Mouse (Mus musculus) retina, postnatal 7 days (tissue): ENCODE measurements at regions not wholly inside any gene's neighbourhood (a gene's known extent, or its start where the extent isn't known, plus 50 kb on each side); places are given as distances from the start of the nearest gene placed in this dataset.

Experiments used
- DNase-seq: peaks from one replicate; pipeline ENCODE4 v3.0.0-alpha.2; 2012; ENCODE audit warnings: low read depth, low spot score

DNA sequence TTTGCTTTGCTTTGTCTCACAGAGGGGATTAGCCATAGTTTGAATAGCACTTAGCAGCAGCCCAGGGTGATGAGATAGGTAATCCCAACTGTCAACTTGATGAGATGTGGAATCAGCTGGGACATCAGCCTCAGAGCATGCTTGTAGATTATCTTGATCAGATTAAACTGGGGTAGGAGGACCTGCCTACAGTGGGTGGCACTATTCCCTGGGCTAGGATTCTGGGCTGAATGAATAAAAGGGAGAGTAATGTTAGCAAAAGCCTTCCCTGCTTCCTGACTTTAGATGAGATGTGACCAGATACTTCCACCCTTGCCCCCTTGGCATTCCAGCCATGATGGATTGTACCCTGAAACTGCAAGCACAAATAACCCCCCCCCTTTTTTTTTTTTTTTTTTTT, 198.0 kb upstream of the Klf3 start:
- DNase-seq, result no peak

DNA sequence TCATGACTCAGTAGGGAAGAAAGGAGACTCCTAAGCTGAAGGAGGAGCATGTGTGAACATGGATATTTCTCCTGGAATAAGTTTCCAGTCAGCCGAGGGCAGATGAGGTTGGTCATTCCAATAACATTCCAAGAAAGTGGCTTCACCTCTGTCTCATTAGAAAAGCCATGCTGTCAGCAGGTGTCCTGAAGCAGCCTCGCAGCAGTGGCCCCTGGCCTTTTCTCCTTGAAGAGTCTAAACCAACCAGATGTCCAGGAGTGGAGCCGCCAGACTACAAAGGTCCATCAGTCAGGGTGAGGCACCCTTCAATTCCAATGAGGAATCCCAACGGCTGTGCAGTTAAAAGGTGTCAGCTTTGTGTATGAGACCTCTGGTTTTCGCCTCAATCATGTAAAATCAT, 197.2 kb upstream of the Klf3 start:
- no peak for DNase-seq

DNA sequence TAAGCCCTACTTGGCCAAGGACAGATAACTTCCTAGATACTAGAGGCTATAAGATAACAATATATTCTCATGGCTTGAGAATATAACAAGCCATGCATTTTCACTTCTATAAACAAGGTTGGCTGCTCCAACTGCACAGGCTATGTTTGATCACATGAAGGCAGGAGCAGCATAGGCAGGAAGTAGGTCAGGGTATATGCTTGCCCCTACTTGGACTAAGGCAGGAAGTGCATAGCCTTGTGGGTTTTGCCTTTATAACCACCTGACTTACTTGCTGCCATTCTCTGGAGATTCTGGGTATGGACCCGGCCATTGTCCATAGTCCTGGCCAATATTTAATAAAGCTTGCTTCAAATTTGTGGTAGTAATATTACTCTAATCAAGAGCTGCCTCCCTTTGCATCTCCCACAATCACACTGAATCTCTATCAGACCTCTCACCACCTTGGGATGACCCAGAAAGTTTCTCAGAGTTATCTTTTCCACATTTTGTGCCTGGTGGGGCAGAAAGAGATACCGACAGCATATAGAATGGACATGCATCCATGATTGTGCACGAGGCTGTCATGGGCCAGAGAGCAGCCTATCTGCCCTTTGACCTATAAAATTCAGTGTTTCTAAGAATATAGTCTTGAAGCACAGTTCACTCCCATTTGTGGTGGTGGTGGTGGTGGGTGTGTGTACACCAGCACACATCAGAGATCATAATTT, 193.7 kb upstream of the Klf3 start:
- DNase-seq, result no peak

DNA sequence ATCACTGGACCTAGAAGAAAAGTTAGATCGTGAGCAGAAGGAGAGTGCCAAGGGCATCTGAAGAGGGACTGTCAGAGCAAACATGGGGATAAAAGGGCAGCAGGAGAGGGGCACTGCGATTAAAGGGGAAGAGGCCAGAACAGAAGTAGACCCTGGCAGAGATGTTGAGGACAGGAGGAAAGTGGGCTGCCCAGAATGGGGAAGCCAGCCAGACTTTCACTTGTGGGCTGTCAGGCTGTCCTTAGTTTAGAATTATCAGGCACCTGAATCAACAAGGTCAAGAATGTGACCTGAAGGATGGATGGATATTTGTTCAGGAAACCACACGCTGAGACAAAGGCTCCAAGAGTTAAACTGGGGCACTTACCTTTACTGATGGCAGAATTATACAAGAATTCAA, 193.0 kb upstream of the Klf3 start:
- no peak for DNase-seq

DNA sequence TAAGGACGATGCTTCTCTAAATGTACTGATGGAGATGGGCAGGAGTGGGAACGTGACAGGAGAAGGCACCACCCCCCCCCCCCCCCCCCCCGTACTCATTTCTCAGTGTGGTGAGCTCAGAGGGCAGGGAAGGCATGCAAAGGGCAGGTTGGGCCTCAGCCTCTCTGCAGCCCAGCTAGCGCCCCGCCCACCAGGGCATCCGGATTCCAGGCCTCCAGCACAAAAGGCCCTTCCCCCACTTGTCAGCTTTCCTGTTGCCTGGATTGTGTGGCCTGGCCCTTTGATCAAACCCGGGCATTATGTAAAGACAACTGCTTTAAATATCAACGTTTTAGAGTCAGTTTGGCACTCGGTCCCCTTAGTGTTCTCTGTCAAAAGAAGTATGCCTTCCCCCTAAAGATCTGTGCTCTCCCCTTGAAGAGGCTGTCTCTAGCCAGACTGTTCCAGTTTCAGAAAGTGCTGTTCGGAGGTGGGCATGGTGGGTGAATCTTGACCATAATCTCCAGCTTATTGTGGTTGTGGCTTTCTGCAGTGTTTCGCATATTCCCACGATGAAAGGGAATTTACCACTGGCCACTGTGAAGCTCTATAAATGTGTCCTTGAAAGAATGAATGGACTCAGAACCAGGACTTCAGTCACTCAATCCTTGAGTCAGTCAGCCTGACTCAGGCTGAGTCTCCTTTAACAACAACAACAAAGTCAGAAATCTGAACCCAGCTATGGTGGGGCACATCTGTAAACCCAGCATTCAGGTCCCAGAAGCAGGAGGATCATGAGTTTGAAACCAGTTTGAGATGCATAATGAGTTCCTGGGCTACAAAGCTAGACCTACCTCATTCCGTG, 192.4 kb upstream of the Klf3 start:
- DNase-seq, result peak; percentile 24

DNA sequence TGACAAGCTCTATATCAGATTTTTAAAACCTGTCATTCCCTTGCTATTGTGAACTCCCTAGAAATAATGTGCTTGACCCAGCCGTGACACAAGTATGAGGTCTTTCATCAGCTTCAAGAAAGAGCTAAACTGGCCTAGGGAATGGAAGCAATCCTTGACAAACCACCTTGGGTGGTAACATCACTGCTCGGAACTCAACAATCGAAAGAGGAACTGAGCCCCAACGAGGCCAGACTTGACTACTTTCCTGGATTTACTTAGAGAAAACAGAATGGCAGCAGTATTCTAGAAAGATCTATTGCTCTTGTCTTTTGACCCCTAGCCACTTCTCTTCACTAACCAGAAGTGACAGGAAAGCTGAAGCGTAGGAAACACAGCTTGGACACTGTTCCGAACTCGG, 191.2 kb upstream of the Klf3 start:
- DNase-seq, result no peak

DNA sequence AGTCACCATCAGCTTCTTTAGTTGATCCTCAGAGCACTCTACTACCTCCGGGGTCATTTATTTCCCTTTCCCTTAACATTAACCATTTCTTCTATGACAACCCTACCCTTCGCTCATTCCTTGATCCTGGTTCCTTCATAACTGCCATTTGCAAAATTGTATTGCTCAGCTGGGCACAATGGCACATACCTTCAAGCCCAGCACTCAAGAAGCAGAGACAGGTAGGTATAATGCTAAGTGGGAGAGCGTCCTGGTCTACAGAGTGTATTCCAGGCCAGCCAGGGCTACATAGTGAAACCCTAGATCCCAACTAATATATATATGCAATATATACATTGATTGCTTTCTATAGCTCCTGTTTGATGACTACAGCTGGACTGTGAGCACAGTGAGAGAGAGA, 189.5 kb upstream of the Klf3 start:
- no peak for DNase-seq

DNA sequence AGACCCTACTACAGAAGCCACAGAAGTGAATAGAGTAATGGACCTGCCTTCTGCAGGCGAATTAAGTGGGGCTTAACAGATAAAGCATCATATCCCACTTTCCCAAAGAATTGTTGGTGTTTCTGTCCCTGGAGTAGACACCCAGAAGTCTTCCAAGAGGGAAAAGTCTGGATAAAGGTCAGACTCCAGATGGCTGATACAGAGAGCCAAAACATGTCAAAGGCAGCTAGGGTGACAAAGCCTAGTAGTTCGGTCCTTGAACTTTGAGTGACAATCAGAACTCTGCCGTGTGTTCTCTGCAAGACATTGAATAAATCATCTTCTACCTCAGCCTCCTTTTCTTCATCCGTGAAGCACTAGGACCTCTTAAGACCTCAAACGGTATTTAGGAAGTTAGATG, 185.1 kb upstream of the Klf3 start:
- no peak for DNase-seq

DNA sequence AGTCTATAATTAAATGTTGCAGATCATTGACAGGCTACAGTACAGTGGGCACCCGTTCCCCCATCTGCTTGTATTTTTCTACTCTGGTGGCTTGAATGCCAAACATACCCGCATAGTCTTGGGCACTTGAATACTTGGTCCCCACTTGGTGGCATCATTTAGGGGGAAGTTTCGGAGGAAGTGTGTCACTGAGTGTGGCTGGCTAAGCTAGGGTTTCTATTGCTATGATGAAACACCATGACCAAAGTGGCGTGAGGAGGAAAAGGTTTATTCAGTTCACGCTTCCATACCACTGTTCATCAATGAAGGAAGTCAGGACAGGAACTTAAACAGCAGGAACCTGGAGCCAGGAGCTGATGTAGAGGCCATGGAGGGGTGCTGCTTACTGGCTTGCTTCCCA, 183.4 kb upstream of the Klf3 start:
- no peak for DNase-seq

DNA sequence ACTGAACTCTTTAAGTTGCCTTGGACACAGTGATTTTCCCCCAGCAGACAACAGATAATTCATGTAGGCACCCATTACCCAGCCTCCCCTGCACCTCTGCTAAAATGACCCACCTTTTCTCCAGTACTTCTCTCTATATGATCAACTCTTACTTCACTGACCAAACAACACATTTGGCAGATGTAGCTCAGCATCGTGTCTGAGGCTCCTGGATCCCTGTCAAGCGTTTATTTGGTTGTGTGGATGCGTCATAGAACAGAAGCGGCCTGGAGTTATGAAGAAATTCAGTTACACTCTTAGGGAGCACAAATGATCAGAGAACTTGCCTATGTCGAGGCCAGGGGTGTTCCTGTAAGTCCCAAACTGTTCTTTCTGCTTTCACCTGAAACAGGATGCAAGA, 182.5 kb upstream of the Klf3 start:
- DNase-seq, result no peak

DNA sequence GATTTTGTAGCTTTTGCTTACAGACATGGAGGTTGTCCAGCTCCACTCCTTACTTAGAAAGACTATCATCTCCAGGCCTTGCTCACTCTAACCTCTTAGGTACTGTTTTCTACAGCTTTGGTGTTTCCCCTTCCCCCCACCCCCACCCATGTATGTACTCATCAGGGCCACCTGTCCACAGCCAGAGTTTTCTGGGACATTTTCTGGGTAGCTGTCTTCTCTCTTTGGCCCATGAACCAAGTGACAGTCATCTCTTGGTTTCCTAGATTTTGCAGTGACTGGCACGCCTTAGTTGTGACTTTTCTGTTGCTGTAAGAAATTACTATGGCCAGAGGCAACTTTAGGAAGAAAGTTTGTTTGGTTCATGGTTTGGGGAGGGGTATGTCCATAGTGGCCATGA, 181.8 kb upstream of the Klf3 start:
- no peak for DNase-seq

DNA sequence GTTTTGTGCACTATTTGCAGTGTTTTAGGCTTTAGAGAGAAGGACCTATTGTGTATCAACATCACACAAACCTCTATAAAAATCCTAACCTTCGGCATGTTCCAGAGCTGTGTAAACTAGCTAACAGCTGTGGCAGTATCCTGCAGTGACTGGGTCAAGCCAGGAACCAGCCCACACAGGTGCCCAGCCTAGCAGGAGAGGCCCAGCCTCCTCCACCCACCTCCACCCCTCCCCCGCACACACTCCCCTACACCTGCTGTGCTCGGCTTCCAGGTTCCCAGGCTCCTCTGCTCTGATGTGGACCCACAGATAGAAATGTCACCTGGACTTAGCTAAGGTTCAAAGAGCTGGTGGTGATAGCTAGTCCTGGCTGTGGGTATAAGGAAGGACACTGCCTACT, 179.5 kb upstream of the Klf3 start:
- no peak for DNase-seq

DNA sequence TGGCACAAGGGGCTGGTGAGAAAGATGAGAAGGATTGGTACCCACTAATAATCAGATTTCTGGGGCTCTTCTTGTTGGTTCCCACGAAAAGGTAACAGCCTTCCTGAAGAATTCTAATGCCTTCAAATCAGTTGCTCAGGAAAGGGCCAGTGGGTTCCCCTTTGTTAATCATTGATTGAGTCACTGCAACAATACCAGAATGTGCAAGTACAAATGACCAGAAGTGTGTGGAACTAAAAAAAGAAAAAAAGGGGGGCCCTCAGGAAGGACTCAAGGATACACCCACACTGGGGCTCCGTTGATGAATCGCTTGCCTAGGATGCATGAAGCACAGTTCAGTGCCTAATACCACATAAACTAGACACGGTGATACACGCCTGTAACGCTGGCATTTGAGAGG, 179.0 kb upstream of the Klf3 start:
- DNase-seq, result no peak

DNA sequence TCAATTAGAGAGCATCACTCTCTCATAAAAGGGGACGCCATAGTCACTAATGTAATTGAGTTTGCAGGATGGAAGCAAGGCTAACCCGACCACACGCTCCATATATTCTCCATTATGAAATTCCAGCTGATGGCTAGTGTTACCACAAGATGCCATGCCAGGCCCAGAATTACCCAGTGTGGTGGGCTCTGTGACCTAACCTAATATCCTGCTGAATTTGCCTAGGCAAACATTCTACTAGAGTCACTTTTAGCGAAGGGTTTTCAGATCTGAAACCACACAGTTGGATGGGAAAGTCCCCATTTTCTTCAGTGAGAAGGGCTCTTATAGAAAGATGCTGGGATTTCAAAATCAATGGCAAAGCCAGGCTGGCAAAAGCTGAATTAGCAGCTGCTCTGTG, 177.8 kb upstream of the Klf3 start:
- no peak for DNase-seq

DNA sequence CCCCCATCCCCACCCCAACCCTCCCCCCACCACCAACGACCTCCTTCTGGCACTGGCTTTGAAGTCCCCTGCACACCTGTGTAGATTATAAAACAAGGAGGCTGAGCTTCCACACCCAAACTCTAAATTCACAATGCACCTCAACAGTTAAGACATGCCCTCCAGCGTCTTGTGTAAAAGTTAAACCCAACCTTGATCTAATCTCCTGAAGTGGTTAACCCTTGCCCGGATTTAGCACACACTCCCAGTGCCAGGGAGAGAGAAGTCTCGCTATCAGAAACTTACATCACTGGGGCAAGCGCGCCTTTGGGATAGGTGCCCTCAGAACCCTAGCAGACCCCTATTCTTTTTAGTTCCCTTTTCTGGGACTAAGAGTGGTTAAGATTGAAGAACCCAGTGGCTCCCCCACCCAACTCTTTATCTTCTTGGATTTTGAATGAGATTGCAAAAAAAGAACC, 177.3 kb upstream of the Klf3 start:
- no peak for DNase-seq

DNA sequence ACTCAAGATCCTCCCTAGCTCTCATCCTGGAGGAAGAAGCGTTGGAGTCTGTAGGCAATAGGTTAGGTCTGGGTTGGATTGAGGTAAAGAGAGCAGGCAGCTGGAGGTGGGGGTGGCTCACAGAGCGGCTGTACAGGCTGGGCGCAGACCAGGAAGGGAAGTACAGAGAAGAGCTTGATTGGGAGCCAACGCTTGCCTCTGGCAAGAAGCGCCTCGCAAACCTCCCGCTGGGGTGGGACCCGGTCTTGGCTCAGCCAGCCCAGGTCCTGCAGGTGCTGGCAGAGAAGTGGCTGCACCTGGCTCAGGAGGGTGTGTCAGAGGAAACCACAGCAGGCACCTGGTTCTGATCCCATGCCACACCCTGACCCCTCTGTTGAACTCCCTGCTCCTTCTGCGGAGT, 176.8 kb upstream of the Klf3 start:
- DNase-seq, result no peak

DNA sequence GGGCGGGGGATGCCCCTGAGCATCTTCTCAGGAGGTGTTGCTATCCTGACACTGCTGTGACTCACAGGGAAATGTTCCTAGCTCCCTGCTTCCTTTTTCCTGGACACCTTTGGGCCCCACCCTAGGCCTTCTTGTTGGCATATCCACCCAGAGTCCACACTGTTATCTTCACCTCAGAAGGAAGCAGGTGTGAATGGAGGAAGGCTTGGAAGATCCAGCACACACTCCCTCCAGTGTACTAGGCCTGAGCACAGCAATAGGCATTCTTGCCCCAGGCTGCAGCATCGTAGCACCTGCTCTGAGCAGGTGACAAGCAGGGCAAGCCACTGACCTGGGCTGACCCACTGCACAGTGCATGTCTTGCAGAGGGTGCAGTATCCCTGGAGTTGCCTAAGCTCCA, 172.6 kb upstream of the Klf3 start:
- DNase-seq, result no peak

DNA sequence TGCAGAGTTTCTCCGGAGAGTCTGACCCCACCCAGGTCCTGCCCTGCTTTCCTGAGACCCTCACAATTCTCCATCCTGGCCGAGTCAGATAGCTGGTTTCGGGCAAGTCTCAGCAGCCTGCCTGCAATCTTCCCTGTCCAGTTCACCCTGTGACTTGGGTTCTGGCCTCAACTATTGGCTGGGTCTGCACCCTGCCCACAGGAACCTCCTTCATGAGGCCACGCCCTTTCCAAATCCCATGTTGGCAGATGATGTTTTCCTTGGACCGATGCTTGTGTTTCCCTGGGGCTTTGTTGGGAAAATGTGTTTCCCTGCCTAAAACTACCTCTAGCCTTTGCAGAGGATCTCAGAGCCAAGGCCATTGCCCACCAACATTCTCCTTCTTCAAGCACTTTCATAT, 171.0 kb upstream of the Klf3 start:
- DNase-seq, result no peak

DNA sequence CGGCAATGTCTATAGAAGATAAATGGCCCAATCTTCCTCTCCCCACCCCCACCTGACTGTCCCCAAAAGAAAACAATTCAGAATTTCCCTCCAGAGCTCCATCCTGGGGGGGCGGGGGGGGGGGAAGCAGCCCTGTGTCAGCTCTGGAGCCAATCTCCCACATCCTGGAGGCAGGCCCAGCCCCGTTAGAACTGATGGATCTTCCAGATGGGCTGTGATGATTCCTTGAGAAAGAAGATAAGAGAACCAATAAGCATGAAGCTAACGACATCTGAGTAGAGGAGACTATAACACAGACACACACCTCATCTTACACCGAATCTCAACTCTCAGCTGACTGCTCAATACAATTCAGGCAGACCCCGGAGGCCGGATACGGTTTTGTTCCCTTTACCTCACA, 169.2 kb upstream of the Klf3 start:
- no peak for DNase-seq

DNA sequence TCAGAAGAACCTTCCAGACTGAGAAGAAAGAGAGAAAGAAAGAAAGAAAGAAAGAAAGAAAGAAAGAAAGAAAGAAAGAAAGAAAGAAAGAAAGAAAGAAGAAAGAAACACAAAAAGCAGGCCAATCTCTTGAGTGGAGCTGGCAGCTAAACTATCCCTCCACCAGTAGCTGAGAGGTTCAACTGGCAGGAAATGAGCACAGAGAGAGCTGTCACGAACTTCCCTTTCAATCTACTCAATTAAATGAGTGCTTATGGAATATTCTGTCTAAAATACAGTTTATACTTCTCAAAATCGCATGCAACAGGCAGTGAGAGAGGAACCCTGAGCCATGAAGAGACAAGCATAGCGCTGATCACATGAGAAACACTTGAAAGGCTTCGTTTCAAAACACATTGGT, 168.5 kb upstream of the Klf3 start:
- no peak for DNase-seq

DNA sequence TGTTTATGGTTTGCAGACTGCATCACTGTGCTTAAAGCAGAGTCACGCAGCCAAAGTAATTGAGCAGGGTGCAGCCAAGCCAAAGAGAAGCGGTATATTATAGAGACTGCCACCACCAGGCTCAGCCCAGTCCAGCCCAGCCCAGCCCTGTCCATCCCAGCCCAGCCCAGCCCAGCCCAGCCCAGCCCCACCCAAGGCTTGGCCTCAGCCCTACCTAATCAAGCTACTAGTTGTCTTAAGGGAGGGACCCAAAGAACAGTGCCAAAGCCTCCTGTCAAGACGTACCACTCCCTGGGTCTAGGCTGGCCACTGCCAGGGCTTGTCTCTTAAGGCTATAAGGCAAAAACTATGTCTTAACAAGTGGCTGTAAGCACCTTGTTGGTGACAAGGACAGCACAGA, 166.9 kb upstream of the Klf3 start:
- DNase-seq, result no peak

DNA sequence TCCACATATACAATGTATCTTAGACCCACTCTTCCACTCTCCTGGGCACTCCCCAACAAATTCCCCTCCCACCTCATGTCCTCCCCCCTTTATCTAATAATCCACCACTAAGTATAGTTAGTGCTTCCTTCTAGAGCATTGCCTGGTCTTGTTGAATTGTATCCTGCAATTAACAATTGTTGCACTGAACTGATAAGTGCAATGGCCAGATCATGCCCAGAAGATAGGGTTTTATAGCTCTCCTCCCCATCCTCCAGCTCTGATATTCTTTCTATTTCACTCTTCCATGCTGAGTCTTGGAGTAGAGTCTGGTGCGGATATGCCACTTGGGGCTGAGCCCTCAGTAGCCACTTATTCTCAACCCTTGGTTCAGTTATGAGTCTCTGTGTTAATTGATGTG, 159.6 kb upstream of the Klf3 start:
- no peak for DNase-seq

DNA sequence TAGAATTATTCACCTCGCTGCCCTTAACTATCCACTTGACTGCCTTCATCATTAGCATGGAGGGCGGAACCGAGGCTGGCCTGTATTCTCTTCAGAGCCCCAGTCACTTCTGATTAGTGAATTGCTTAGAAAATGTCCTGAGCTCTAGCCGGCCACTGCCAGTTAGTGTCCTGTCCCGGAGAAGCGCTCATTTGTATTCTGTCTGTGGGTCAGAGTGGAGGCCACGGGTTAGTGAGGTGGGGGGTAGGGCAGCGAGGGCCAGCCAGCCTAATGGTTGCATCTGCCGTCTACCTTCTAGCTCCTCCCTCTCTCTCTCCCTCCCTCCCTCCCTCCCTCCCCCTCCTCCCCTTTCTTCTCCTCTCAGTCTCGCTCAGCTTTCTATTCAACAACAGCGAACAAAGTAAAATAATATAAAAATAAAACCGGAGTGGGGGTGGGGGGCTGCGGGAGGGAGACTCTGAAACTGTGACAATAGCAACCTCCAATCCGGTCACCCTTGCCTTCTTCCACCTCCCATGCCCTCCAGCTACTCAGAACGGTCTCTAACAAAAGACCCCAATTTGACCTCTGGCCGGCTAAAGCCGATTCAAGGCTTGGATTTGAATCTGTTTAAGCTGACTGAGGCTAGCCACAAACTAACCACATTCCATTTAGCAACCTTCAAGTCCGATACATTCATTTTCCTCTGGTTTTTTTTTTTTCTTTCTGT, 155.6 kb upstream of the Klf3 start:
- peak; percentile 43 for DNase-seq
